Mouse (Mus musculus) v-Abl transformed pro-B cells (cell line): ENCODE results near the gene Rac2.

Experiments used
- in situ Hi-C, 2 experiments: fragments of 400-800 bp; cut with MboI; formaldehyde crosslinking; loops; one replicate each; pipeline ENCODE4 v1.15.1; 2025; ENCODE audit not compliant: unreplicated experiment in 2 of 2

Rac2 gene

DNA sequence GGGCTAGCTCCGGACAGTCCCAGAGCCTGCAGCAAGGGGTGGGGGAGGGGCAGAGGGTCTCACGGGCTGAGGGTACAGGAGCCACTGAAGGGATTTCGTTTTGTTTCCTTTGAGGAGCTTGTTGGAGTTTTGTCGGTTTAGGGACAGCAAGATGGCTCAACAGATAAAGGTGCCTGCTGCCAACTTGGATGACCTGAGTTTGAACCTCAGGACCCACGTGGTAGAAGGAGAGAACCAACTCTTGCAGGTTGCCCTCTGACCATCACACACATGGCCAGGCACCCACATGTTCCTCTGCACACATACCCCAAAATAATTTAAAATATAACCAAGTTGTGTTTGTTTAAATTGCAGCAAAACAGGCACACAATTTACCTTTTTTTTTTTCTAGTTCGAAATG lies 17.4 kb upstream of the Rac2 start:
- in situ Hi-C loops = loop anchor here (5.0 to 10.0 kb wide), 3 partner anchors 32 to 155 kb away; no protein-coding TSS in a partner anchor

- in situ Hi-C loops = loop anchor here (5.0 to 10.0 kb wide), 3 partner anchors 33 to 156 kb away; no protein-coding TSS in a partner anchor
Measured at GRCm38 (mm10) chr15:78588900-78589299, 16.3 kb upstream of the Rac2 start.

- in situ Hi-C loops = loop anchor here (5.0 to 10.0 kb wide), 3 partner anchors 34 to 157 kb away; no protein-coding TSS in a partner anchor
Measured at GRCm38 (mm10) chr15:78588049-78588448, 15.5 kb upstream of the Rac2 start.

- in situ Hi-C loops = loop anchor here (5.0 to 10.0 kb wide), 3 partner anchors 35 to 157 kb away; no protein-coding TSS in a partner anchor
Measured at GRCm38 (mm10) chr15:78587050-78587994, 14.7 kb upstream of the Rac2 start.

GRCm38 (mm10) chr15:78585404-78585803 lies 12.8 kb upstream of the Rac2 start:
- in situ Hi-C loops = loop anchor here (5.0 to 10.0 kb wide), 3 partner anchors 37 to 159 kb away; no protein-coding TSS in a partner anchor

DNA sequence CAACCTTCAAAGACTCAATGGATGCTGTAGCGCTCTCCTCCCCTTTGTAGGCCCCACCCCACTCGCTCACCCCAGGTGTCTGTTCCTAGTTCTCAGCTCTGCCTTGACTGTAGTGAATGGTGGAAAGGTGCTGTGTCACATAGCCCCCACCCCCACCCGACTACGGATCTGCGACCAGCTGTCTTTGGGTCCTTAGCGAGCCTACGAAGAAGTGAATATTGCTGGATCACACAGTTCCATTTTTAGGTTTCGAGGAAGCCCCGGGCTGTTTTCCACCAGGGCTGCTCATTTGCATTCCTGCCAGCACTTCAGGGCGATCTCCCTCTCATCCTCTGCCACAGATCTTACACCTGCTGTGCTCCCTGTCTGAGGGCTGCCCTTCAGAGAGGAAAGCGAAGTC lies 10.8 kb upstream of the Rac2 start:
- in situ Hi-C loops = loop anchor here (5.0 to 10.0 kb wide), 2 partner anchors 136 to 161 kb away; no protein-coding TSS in a partner anchor

- in situ Hi-C loops = loop anchor here in 1 of 2 experiments (5.0 kb wide), 1 partner anchor 39 kb away; no protein-coding TSS in a partner anchor
Measured at GRCm38 (mm10) chr15:78576284-78576810, 3.8 kb upstream of the Rac2 start.

DNA sequence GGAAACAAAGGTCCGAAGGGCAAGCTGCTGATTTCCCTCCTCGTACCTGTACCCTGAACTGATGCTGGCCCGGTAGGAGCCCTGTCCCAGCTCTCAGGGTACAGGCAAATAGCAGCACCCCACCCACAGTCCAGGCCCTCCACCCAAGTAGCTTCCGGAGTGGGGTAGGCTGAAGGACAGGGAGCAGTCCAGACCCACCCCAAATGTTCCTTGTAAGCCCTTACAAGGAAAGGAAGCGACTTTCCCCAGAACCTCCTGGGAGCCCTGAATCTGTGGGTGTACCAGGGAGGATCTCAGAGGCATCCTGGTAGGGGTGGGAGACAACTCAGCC lies 348 bp downstream of the Rac2 start:
- in situ Hi-C loops = no loop called here

DNA sequence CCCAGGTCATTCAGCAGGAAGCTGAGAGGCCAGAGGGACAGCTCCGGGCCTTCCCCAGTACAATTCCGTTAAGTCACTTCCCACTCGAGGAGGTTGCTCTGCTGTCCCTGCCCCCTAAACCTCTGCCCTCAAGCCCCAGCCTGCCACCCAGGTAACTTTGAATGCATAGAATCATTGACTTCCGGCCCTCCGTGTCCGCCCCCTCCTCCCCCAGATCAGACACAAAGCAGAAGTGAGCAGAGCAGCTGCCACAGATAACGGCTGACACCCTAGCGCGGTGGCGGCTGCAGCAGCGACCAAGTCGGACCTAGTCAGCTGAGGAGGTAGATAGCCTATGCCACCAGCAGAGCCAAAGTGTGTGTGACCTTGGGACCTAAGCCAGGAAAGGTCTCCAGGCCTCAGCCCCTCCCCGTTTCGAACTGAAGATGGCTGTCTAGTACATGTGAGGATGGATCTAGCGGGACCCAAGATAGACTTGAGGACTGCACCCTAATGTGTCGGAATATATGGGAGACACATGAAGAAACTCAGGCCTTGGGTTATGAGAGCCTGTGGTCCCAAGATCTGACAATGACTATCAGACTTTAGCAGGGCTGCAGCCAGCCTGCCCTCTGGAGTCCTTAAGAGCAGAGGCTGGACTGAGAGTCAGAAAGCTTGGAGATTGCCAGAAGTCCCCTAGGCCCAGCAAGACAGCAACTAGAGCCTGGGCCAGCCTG lies 871 bp downstream of the Rac2 start:
- in situ Hi-C loops = no loop called here

GRCm38 (mm10) chr15:78570170-78570569 lies 2.4 kb downstream of the Rac2 start:
- in situ Hi-C loops = no loop called here

GRCm38 (mm10) chr15:78567608-78568120 lies 4.9 kb downstream of the Rac2 start:
- in situ Hi-C loops = no loop called here

GRCm38 (mm10) chr15:78564764-78565435 lies 7.7 kb downstream of the Rac2 start:
- in situ Hi-C loops = no loop called here

GRCm38 (mm10) chr15:78563937-78564336 lies 8.6 kb downstream of the Rac2 start:
- in situ Hi-C loops = no loop called here

DNA sequence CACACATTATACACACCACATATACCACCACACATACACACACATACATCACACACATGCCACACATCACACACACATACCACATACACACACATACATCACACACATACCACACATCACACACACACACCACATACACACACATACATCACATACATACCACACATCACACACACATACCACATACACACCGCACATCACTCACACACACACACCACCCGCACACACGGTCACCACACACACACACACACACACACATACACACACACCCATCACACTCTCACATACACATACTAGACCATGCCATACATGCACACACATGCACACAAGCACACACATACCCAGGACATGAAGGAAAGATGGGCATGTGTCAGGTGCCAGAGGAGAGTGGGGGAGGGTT lies 9.2 kb downstream of the Rac2 start:
- in situ Hi-C loops = no loop called here

DNA sequence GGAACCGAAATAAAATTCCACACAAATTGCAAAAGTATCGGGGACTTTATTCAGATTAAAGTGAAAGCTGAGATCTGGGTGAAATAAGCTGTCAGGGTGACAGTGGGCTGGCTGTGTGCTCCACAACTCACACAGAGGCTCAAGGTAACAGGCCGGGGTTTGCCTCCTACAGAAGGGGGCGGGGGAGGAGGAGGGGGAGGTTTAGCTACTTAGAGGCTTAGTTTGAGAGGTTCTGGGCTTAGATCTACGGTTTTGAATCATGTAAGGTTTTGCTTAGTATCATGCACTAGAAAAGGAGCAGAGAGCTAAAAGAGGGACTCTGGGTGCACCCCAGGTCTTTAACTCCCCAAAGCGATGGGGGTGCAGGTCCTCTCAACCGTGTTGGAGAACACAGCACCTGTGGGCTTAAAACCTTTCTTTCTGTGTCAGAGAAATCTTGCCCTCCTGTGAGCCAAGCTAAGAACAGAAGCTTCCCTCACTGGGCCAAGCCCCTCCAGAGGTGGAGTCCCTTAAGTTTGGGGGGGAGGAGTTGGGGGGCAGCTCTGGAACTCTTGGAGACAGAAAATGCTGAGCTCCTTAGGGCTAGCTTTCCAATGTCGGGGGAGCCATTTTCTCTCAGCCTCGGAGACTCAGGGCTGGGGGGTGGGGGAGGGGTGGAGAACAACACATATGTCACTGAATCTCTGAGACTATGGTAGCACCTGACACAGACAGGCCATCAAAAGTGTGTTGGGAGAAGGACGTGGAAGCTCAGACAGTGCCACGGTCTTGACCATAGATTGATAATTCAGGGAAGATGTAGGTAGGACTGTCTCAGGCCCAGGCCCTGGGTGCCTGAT lies 13.2 kb downstream of the Rac2 start:
- in situ Hi-C loops = no loop called here

- in situ Hi-C loops = no loop called here
Measured at GRCm38 (mm10) chr15:78557693-78558535, 14.7 kb downstream of the Rac2 start.

- in situ Hi-C loops = no loop called here
Measured at GRCm38 (mm10) chr15:78554545-78555313, 17.9 kb downstream of the Rac2 start.
